Mouse (Mus musculus) urinary bladder, postnatal 25 days (tissue): ENCODE measurements around the gene Dusp1.

ENCODE experiments used
- DNase-seq: peaks from one replicate; pipeline ENCODE4 v3.0.0; 2022; ENCODE audit warnings: low spot score

The Dusp1 gene

DNA sequence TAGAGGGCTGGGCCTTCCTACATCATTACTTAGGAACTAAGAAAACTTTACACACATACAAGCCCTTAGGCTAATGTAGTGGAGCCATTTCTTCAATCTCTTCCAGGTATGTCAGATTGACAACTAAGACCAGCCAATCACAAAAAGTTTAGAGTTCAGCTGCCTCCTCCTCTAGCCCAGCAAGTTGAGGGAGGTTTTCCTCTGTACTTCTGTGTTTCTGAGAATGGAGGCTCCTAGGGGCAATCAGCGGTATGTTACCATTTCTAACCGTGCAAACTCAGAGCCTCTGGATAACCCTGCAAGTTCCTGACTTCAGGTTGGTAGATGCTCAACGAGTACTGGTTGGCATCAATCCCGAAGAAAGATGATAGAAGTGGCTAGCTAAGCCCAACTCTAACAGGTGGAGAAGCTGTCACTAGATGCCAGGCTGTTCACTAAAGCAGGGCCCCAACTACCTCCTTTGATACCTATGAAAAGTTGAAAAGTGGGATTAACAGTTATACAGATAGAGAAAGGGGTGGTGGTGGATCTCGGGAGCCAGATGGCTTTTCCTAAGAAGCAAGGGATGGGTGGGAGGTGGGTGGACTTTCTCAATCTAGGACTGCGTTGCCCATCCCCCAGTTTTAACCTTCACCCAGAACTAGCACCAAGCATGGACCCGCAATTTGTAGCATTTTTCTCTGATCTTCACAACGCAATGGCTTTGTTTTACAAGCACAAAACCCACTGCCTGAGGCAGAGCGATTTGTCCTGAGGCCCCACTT lies 1.2 kb downstream of the Dusp1 start:
- no peak for DNase-seq

DNA sequence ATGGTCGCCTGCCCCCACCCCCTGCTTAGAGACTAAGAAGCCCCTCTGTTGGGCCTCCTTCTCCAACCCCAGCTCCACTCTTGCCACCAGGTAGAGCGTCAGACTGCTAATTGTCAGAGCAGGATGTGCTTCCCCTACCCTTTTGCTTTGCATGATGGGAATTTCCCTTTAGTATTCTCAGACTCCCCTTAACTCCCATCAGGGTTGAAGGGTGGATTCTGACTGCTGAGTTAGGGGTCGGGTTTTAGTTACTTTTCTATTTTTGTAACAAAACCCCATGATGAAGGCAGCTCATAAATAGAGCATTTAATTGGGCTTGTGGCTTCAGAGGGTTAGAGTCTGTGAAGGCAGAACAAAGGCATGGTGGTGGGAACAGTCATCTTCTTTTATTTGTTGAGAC lies 8.9 kb downstream of the Dusp1 start:
- DNase-seq = no peak

DNA sequence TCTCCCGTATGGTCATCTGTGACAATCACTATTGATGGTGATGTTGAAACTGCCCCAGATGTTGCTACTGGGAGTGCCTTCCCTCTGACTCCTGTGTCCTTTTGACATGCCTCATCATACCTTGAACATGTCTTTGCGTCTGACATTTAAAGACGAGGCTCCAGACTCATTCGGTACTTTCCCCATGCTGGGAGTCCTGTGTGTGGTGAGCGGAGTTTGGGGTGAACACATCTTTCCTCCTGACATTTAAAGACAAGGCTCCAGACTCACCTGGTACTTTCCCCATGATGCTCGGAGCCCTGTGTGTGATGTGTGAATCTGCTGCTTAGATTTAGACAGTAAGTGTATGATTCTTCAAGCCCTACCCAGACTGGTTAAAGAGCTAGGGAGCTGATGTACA lies 10.8 kb downstream of the Dusp1 start:
- no peak for DNase-seq

DNA sequence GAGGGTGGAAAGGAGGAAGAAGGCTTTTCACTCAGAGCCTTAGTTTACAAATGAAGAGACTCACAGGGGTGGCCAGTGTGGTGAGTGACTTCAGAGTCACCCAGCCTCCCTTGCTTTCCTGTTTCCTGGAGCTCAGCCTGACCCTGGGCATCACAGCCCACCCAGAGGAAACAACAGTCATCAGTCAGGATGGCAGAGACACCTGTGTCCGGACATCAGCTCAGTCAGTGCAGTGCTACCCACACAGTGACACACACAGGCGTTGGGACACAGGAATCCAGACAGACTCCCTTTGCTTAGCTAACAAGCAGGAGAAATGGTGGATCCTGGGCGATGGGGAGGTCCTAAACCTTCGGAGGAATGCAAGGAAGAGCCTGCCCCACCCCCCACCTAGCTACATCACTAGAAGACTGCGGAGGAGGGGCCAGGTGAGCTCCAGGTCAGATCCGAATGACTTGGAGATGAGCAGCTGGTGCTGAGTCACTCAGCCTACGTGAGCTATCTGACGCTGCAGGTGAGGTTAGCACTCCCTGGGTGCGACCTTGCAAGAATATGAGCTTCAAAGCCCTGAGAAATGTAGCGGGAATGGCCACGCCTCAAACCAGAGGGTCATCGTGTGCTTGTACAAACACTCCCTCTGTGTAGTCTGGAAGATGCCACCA lies 12.6 kb downstream of the Dusp1 start:
- no peak for DNase-seq

DNA sequence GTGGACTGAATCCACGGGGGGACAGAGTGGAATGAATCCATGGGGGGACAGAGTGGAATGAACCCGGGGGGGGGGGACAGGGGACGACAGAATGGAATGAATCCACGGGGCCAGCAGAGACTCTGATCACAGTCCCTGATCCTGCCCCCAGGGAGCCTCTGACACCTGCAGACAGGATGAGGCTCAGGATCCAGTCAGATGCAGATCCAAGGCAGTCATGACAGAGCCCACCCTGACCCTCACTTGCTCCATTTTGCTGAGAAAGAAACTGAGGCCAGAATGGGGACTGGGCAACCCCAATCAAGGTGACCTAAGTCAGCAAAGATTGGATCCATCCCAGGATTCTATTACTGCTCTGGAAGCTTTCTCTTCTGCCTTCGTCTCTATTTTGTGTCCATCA lies 13.4 kb downstream of the Dusp1 start:
- no peak for DNase-seq

DNA sequence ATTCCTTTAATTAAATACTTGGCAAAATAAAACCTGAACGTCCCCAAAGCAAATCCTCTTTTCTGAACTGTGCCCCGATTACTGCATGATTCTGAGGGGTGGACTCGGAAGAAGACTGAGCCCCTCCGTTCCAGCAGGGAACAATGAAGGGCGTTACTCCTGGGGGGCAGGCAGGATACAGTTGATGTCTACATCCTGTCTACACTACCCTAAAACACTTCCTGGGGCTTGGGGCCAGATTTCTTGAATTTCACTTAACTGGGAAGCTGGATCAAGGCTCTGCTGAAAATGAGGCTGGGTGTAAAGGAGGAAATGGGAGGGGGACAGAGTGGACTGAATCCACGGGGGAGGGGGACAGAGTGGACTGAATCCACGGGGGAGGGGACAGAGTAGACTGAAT lies 14.2 kb downstream of the Dusp1 start:
- DNase-seq = no peak

DNA sequence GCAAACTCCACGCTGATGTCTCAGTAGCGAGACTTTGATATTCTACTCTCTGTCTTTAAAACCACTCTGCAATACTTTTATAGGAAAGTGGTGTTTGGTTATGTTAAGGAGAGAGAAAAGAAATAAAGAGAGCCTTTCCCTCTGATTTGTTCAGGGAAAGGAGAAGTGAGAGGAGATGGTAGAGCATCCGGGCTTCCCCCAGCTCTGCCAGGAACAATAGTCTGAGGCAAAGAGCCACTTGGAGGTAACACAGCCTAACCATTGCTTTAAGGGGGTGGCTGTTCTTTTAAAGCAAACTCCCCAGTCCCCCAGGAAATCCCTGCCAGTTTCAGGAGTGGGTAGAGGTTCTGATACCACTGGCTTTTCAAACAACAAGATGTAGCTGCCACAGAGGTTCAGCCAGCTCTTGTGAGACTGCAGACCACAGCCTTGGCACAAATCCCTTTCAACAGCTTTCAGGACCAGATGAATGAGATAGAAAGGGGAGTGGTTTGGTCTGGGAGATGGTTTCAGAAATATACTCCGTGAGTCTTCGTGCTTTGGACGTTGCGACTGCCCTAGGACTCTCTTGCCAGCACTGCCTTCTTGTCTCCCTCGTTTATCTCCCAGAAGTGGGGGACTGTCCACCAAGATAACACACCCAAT lies 17.5 kb downstream of the Dusp1 start:
- no peak for DNase-seq

DNA sequence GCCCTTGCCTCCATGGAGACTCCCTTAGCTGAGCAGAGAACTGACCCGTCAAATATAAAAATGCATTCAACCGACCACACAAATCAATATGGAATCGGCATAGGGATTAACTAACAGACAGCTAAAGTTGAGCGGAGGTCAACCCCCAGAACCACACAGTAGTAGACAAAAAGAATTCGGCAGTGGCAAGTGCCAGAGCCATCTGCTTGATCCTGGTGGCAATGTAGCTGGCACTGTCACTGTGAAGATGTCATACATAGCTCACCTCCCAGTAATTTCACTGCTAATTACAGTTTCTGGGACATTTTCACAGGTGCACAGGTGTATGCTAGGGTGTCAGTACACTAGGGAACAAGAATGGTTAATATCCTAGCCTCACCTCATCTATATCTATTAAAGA lies 21.8 kb downstream of the Dusp1 start:
- no peak for DNase-seq

DNA sequence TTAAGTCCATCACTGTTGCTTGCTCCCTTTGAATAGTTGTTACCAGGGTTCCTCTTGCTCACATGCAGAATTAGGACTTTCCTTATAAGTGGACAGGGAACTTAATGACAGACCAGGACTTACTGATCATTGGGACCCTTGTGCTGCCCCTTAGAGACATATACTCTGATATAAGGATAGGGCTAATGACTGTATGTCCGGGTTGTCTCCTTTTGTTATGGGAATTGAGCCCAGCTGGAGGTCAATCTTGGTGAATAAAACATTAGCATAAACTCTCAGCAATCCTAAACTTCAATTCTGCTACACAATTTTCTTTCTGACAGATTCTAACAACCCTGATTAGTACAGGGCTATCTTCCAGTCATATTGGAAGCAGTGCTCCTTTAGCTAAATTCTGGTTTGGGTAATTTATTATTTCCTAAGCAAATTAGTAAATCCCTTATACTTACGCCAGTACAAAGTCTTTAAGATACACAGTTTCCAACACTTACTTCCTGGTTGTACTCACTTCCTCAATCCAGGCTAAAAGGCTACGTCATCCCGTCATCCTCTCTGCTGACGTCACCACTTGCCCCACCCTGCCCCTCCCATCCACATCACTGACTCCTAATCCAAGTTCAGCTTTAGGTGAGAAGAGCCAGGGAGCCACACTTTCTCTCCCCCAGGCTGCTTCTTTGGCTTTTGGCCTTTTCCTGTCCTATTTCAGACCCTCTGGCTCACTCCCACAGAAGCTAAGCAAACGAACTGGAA lies 24.0 kb downstream of the Dusp1 start:
- DNase-seq = no peak

DNA sequence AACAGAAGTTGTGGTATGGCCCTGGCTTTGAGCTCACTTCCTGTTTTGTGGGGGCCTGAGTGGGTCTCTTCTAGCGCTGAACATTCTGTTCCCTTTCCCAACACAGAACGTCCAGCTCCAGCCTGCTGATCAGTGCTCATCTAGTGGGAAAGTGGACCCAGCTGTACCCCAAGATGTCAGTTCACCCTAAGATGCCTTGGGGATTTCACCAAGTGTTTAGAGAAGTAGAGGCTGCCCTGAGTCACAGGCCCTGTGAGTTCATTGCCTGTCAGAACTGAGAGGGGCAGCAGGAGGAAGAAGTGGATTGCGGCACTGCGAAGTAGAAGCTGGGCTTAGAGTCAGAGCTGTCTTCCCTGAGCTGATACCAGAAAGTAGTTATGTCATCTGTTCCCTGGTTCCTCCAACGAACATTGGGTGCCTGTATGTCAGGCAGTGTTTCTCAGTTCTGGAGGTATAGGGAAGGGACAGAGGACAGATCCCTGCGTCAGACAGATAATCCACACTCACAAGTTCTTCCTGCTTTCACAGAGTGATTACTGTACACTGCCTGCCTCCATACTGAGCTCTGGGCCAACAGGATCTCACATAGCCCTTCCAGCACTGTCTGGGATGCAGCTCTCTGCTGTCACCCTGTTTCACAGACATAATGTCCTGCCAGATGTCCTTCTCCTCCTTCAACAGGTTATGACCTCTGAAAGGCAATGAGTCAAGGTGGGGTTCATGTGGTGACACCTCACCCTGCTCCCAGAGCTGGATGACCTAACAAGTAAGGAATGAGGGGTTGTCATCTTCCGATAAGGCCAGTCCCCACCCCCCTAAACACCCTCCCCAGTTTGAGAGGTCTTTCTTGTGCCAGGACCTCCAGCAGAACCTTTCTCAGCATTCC lies 26.4 kb downstream of the Dusp1 start:
- no peak for DNase-seq

DNA sequence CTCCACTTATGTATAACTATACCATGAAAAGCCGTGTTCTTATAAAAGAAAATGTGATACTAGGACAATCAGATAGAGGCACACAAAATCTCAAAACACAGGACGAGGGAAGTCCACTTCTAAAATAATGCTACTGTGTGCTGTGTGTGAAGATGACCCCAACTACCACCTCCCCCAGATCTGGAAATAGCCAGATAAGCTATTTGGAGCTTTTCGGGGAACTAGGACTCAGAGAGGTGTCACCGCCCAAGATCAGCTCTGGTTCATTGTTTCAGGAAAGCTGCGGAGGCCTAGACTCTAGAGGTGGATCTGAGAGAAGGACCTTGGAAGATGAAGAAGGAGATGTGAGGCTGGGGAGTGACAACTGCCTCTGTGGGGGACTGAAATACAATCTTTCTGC lies 27.2 kb downstream of the Dusp1 start:
- DNase-seq = no peak

DNA sequence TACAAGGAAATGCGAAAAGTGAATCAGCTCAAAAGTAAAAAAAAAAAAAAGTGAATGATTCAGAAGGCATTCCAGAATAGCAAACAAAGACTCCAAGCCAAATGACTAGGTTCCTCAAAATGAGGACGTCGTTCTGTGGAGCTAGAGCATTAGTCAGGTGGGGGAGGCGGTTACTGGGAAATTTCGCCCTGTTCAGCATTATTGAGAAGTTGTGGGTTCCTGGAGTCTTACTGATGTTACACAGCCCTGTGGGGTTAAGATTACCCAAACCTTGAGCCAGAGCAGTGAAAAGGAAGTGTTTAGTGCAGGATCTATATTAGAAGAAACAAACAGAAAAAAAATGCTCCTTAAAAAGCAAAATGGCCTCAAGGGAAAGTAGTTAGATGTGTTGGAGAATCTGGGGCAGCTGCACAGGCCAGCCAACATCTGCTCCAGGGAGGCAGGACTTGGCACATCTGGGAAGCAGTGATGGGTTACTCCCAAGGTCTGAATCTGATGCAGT lies 28.0 kb downstream of the Dusp1 start:
- no peak for DNase-seq

DNA sequence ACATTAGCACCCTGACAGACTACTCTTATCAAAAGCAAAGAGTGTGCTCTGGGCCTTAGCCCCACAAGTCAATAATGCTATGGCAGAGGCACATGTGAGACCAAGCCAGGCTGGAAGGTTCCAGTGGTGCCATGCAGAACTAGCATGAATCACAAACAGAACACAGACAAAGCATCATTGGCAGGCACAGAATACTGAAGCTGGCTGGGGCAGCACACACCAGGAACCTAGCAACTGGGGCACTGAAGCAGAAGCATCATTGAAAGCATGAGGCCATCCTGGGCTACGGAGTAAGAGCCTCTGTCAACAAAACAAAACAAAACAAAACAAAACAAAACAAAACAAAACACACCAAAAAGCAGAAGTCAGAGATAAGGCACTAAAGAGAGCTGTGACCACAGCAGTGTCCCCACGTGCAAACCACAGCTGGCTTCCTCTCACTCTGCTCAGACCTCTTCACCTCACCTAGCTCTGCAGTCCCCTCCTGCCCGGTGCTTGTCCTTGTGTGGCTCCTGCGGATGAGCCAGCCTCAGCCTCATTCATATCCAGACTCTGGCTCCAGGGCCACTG lies 29.4 kb downstream of the Dusp1 start:
- no peak for DNase-seq

DNA sequence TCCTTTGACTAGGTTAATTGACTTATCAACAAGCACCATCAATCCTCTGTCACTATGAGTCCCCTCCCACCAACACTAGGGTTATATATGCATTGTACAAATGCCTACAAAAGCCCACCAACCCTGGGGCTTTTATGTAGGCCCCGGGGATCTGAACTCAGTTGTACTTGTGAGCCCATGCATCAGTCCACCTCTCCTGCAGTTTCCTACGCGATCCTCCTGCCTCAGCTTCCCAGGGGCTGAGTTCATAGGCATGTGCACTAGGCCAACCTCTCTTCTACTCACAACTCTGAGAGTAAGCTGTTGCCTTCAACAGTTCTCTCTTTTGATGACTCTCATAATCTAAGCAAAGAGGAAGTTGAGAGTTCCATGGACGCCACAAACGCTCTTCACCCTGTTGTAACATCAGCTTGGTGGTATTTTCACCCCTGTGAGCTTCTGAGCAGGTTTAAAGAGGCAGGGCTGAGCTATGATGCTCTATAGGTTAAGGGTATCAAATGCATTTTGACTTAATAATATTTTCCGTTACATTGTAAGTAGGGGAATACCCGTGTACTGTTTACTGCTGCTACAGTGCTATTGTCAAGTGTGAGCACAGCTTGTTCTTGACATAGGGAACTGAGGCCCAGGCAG lies 30.4 kb downstream of the Dusp1 start:
- DNase-seq = no peak

DNA sequence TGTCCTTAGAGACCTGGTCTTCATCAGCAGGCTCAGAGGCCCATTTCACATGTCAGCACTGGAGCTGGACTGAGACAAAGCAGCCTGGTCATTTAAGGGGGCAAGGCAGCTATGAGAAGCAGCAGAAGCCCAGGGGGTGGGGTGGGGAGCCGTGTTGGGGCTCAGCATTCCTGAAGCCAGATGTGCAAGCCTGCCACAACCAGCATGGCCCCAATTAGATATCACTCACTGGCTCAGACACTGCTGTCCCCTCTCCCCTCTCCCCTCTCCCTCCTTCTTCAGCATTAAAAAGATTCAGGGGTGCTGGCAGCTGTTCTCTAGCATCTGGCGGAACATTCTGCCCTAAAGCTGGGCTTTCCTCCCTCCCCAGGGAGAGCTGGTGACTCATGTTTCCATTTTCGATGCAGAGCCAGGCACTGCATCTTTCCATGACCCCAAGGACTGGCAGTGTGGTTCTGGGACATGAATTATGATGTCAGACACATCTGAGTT lies 31.3 kb downstream of the Dusp1 start:
- DNase-seq = peak; percentile 40

DNA sequence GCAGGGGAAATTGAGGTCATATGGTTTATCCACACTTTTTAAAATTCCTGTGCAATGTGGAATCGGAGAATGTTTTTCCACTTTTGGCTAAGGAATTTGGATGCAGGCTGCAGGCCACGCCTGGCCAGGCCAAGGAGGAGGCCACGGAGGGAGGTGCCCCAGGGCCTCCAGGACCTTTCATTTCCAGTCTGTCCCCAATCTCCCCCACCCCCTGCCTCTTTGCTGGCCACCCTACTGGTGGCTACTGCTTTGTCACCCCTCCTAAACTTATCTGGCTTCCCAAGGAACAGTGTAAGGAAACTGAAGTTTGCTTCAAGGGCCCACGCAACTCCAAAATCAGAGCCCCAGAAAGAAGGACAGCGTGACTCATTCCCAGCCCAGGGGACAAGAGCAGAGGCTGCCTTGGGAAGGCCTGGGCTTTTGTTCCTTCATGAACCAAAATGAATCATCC lies 32.1 kb downstream of the Dusp1 start:
- DNase-seq = no peak

DNA sequence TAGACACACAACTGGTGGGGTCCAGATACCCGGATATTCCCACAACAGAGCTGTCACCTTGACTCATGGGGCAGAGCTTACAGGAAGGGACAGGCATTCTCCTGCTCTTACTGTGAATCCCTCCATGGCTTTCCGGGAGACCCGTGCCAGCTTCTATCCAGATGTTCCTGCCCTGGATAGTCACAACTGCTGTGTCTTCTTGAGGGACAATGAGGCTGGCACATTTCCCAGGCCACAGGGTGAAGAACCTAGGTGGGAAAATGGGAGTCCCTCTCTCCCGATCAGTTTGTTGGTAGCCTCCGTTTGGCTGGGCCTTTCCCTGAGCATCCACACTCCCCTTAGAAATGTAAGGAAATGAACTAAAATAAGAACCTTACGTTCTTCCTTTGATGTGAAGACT lies 33.2 kb downstream of the Dusp1 start:
- no peak for DNase-seq

DNA sequence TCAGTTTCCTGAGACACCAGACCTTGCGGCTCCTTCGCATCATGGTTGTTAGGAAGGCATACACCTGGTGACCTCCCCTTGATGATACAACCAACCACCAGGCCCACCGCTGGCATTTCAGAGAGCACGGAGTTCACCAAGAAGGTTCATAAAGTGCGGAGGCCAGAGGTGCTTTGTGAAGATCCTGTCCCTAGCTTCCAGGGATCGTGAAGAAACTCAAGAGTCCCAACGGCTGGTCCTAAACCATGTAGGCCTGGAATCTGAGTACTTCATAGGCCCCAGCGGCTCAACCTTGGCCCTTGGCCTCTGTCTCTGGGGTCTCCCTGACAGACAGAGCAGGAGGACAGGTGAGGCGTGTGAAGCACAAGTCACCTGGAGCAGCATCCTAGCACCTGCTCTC lies 34.6 kb downstream of the Dusp1 start:
- DNase-seq = no peak

DNA sequence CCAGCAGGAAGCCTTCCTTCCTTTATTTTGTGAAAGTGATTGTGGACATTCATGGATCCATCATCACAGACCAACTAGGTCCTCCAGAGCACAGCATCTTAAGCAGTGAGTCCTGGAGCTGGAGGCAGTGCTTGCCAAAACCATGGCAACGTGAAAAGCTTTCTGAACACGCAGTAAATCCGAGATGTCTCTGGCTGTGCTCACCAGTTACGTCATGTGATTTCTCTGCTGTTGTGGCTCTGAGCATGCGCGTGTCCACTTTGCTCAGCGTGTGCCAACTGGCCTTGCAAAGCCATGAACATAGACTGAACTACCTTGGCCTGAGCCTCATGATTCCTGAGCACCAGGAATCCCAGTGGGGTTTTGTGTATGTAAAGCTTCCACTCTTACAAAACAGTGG lies 36.6 kb downstream of the Dusp1 start:
- DNase-seq = peak; percentile 38

DNA sequence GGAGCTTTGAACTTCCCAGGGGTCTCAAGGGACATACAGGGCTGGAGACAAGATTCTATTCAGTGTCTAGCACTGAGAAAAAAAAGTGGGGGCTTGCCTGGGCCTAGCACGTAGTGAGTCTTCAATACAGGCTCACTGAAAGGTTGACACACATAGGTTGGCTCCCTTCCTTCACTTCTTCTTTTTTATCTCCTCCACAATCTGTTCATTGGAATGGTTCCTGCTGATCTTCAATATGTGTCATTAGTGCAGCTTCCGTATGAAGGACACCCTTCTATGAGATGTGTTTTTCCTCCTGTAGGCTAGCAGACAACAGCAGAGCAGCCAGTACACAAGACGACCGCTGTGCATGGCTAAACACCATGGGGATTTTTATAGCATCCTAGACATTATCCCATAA lies 37.1 kb downstream of the Dusp1 start:
- no peak for DNase-seq
